Mouse (Mus musculus) urinary bladder, postnatal 14 days (tissue): ENCODE results near the gene Clec10a.

Experiments used
- DNase-seq: peaks from one replicate; pipeline ENCODE4 v3.0.0; 2021; ENCODE audit warnings: low spot score

Clec10a gene

GRCm38 (mm10) chr11:70218039-70218438 lies 62.0 kb downstream of the Clec10a start:
- no peak for DNase-seq

- no peak for DNase-seq
Measured at GRCm38 (mm10) chr11:70218741-70219470, 62.9 kb downstream of the Clec10a start.

- no peak for DNase-seq
Measured at GRCm38 (mm10) chr11:70219873-70220272, 63.9 kb downstream of the Clec10a start.

GRCm38 (mm10) chr11:70220323-70220722 lies 64.3 kb downstream of the Clec10a start:
- DNase-seq: no peak
